In the genomic region with DNA sequence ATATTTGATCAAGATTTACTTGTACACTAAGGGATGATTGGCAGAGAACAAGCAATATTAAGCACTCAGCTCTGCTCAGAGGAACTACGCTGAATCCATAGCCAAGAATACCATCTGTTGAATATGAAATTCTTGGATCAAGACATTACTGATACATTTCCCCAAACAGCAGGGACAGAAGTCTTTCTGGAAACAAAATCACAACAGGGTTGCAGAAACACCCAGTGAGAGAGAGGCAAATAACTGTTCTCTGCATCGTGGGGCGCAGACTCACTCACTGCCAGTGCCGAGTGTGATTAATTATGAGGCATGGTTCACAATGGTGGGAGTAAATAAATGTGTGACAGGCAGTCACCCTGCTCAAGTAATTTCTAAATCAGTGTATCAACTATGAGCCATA, we compare ENCODE assay signal across 14 mouse cellular contexts.
DNase-seq lines count a peak whose midpoint lies in the region; ATAC-seq and TF ChIP-seq lines count a peak whose summit lies in the region.
"Had no signal": no experiment of that assay in that cellular context is flagged by ENCODE, and none has a peak within 500 bp of the region (broad histone marks: within the 10 kb centered on the region; RNA-seq: fewer than 3 reads in every experiment).

No protein-coding gene starts in this region.

- peak; percentile 14 to 53 for DNase-seq in cerebellum, adult 2 months
- no peak for DNase-seq in cerebellum, adult 9-10 months
- no peak for DNase-seq in heart, adult 8-10 months (ENCODE audit: low spot score)
- peak; percentile 43 for DNase-seq in left cerebral cortex, postnatal 4 days
- no peak for DNase-seq in left cerebral cortex, postnatal 25 days (ENCODE audit: low spot score in 2 of 2)
- peak; percentile 29 to 89 for DNase-seq in layer of hippocampus, postnatal 14 days (ENCODE audit: low spot score in 2 of 2)
- DNase-seq: adrenal gland, postnatal 14 days; kidney, adult 2 months; lung, adult 2 months; right cerebral cortex, postnatal 14 days; thymus, postnatal 14 days had no signal

- intact Hi-C loops in left cerebral cortex, postnatal 4 days (cut with DNase I) = no loop called here
- intact Hi-C loops in left cerebral cortex, postnatal 25 days (cut with DNase I) = no loop called here

- no peaks in the 10 kb centered on the region for H3K9me3 ChIP-seq in heart, embryonic 11.5 days (replicated peaks; ENCODE audit: control insufficient read depth, low read length)
- H3K9me3 ChIP-seq: embryonic facial prominence, embryonic 13.5 days had no signal

- no peak for TF ChIP-seq CTCF in cerebellum, adult 2 months (IDR thresholded peaks at IDR 0.05; ENCODE audit: borderline replicate concordance, insufficient read depth, low read depth, low read length)

- H3K4me3 ChIP-seq in cerebellum, adult 2 months (replicated peaks; ENCODE audit: insufficient read depth, low read depth, low read length) = no peak overlapping the region
- H3K4me3 ChIP-seq in heart, embryonic 11.5 days (ENCODE audit: low read depth, low read length) = no peak overlapping the region
- H3K4me3 ChIP-seq: embryonic facial prominence, embryonic 13.5 days had no signal

- H3K27me3 ChIP-seq in cerebellum, adult 2 months (ENCODE audit: control insufficient read depth, insufficient read depth, low read length) = no peaks in the 10 kb centered on the region
- no peaks in the 10 kb centered on the region for H3K27me3 ChIP-seq in heart, embryonic 11.5 days (ENCODE audit: control insufficient read depth, insufficient read depth, low read length)
- H3K27me3 ChIP-seq: embryonic facial prominence, embryonic 13.5 days had no signal

- peaks cover 4% of the 10 kb centered on the region for H3K4me1 ChIP-seq in cerebellum, adult 2 months (ENCODE audit: control insufficient read depth, insufficient read depth, low read length)
- H3K4me1 ChIP-seq in heart, embryonic 11.5 days (ENCODE audit: control insufficient read depth, insufficient read depth, low read length) = peaks cover 7% of the 10 kb centered on the region
- H3K4me1 ChIP-seq: embryonic facial prominence, embryonic 13.5 days had no signal

- H3K4me2 ChIP-seq in heart, embryonic 11.5 days = no peak overlapping the region
- H3K4me2 ChIP-seq: embryonic facial prominence, embryonic 13.5 days had no signal

- H3K9ac ChIP-seq in heart, embryonic 11.5 days (ENCODE audit: low read depth, low read length) = no peak overlapping the region
- H3K9ac ChIP-seq: embryonic facial prominence, embryonic 13.5 days had no signal

- H3K27ac ChIP-seq in cerebellum, adult 2 months (ENCODE audit: insufficient read depth, low read length) = no peak overlapping the region
- 0 out of 2 replicates have a peak overlapping the region, but pooled peaks have one; percentile 10 for H3K27ac ChIP-seq in heart, embryonic 11.5 days (ENCODE audit: low read depth, low read length)
- H3K27ac ChIP-seq: embryonic facial prominence, embryonic 13.5 days had no signal

- 7% methylated on average over 4 of the region's 4 CpGs for WGBS in cerebellum, adult 2 months
- WGBS in heart, embryonic 11.5 days (ENCODE audit: insufficient replicate concordance) = 68% methylated on average over 4 of the region's 4 CpGs

- no peak for TF ChIP-seq POLR2A in cerebellum, adult 2 months (IDR thresholded peaks at IDR 0.05; ENCODE audit: borderline replicate concordance, insufficient read depth, low read length)

- no peaks in the 10 kb centered on the region for H3K36me3 ChIP-seq in heart, embryonic 11.5 days (ENCODE audit: control insufficient read depth, insufficient read depth, low read length)
- H3K36me3 ChIP-seq: embryonic facial prominence, embryonic 13.5 days had no signal

- ATAC-seq in heart, embryonic 11.5 days (replicated peaks; ENCODE audit: insufficient number of reproducible peaks, low FRiP score, low TSS enrichment) = no peak
- no peak for ATAC-seq in megakaryocyte, adult 5-6 weeks (ENCODE audit: poor library complexity, severe bottlenecking)

Comparison
In these comparisons a context has a peak if more than half of its experiments do, and no peak if none do; other contexts are left out.
1. DNase-seq: peak in cerebellum, adult 2 months (2 of 2), left cerebral cortex, postnatal 4 days (single experiment) and layer of hippocampus, postnatal 14 days (2 of 2); none in cerebellum, adult 9-10 months (single experiment), heart, adult 8-10 months (single experiment) and left cerebral cortex, postnatal 25 days (0 of 2).